In genomic region chr7:81854568-81855307, GRCm38 (mm10) we compare ENCODE assay signal across 11 mouse cellular contexts. TPM values are rescaled to one million over a fixed set of nuclear protein-coding genes. Genes with fewer than 3 reads are reported as not detected.
A peak's percentile ranks its signal among the peaks of the same experiment; 100 is the strongest.
DNase-seq lines count a peak whose midpoint lies in the region; ATAC-seq and TF ChIP-seq lines count a peak whose summit lies in the region.
"Had no signal": no experiment of that assay in that cellular context is flagged by ENCODE, and none has a peak within 500 bp of the region (broad histone marks: within the 10 kb centered on the region; RNA-seq: fewer than 3 reads in every experiment).

No protein-coding gene starts in this region.

- ATAC-seq in lung, embryonic 16.5 days (ENCODE audit: low read depth): peak; percentile 48; the same call in 1 of the 2 replicates
- 0 out of 2 replicates have a peak, but pooled peaks have one; percentile 22 for ATAC-seq in liver, embryonic 15.5 days (ENCODE audit: insufficient read depth)

- TF ChIP-seq POLR2A in lung, adult 2 months (IDR thresholded peaks at IDR 0.05; ENCODE audit: borderline replicate concordance, extremely low read depth, low read depth, low read length): no peak

- peaks cover 17% of the 10 kb centered on the region for H3K27me3 ChIP-seq in lung, embryonic 16.5 days (ENCODE audit: control insufficient read depth, insufficient read depth, low read depth, low read length)
- H3K27me3 ChIP-seq in liver, embryonic 15.5 days: peaks cover 63% of the 10 kb centered on the region

- WGBS in lung, embryonic 16.5 days: 47% methylated on average over 8 of the region's 8 CpGs
- WGBS in lung, adult 2 months: 21% methylated on average over 8 of the region's 8 CpGs
- 13% methylated on average over 8 of the region's 8 CpGs for WGBS in liver, embryonic 15.5 days (ENCODE audit: insufficient replicate concordance)

- no peaks in the 10 kb centered on the region for H3K36me3 ChIP-seq in lung, embryonic 16.5 days (ENCODE audit: control insufficient read depth, insufficient read depth, low read length)
- no peaks in the 10 kb centered on the region for H3K36me3 ChIP-seq in liver, embryonic 15.5 days (replicated peaks)

- no peak overlapping the region for H3K4me3 ChIP-seq in lung, embryonic 16.5 days (ENCODE audit: low read length)
- no peak overlapping the region for H3K4me3 ChIP-seq in lung, adult 2 months (replicated peaks; ENCODE audit: extremely low read depth, low read depth, low read length)
- H3K4me3 ChIP-seq in liver, embryonic 15.5 days (replicated peaks): no peak overlapping the region

- H3K27ac ChIP-seq in lung, embryonic 16.5 days (ENCODE audit: low read length): no peak overlapping the region; the same call in 1 of the 2 replicates
- H3K27ac ChIP-seq in liver, embryonic 15.5 days (replicated peaks): no peak overlapping the region

- no peaks in the 10 kb centered on the region for H3K9me3 ChIP-seq in lung, embryonic 16.5 days (ENCODE audit: control insufficient read depth, low read length)
- H3K9me3 ChIP-seq in liver, embryonic 15.5 days (replicated peaks): no peaks in the 10 kb centered on the region

- no peak overlapping the region for H3K9ac ChIP-seq in lung, embryonic 16.5 days (ENCODE audit: low read length)
- H3K9ac ChIP-seq in liver, embryonic 15.5 days: no peak overlapping the region

- DNase-seq in adrenal gland, postnatal 14 days: peak; percentile 21
- no peak for DNase-seq in adrenal gland, postnatal 25 days
- DNase-seq in lung, adult 2 months: no peak
- DNase-seq in urinary bladder, postnatal 4 days (ENCODE audit: low spot score in 2 of 2): no peak
- DNase-seq in kidney, adult 18-20 months: no peak
- no peak for DNase-seq in urinary bladder, postnatal 14 days (ENCODE audit: low spot score)
- DNase-seq: kidney, postnatal 36 days; thymus, postnatal 25 days had no signal

- H3K4me2 ChIP-seq in lung, embryonic 16.5 days (ENCODE audit: low read depth, low read length): 0 out of 2 replicates have a peak overlapping the region, but pooled peaks have one; percentile 3
- peak overlapping the region; percentile 27 for H3K4me2 ChIP-seq in liver, embryonic 15.5 days

- H3K4me1 ChIP-seq in lung, embryonic 16.5 days (replicated peaks; ENCODE audit: control insufficient read depth, insufficient read depth, low read length): no peaks in the 10 kb centered on the region
- H3K4me1 ChIP-seq in lung, adult 2 months (ENCODE audit: control insufficient read depth, insufficient read depth, low read length): peaks cover 5% of the 10 kb centered on the region; the same call in 1 of the 2 replicates
- H3K4me1 ChIP-seq in liver, embryonic 15.5 days (replicated peaks): peaks cover 30% of the 10 kb centered on the region

- TF ChIP-seq CTCF in lung, adult 2 months (IDR thresholded peaks at IDR 0.05; ENCODE audit: insufficient read depth, low read length): no peak

RNA-seq across cellular contexts. Expression of gene Gm10160, which starts 0.9 kb away (rescaled TPM):
- not detected in 2 replicates for total RNA-seq in adrenal gland, postnatal 14 days (2021)
- total RNA-seq in adrenal gland, postnatal 25 days (2021): not detected in 2 replicates
- not detected in 2 replicates for polyA plus RNA-seq in lung, embryonic 16.5 days (2015; fragmentation: Nextera tagmentation; extraction: Ambion mirVana)
- polyA plus RNA-seq in lung, adult 2 months (2012; rRNA removed): not detected in 2 replicates
- not detected in 2 replicates for polyA plus RNA-seq in liver, embryonic 15.5 days (2015; fragmentation: Nextera tagmentation; extraction: Ambion mirVana)
- total RNA-seq: gastrocnemius, adult 8-10 months had no signal

RNA-seq across cellular contexts. Expression of gene Tm6sf1, which starts 4.1 kb away (rescaled TPM):
- 13.3 and 16.5 TPM in 2 replicates for total RNA-seq in adrenal gland, postnatal 14 days (2021)
- total RNA-seq in adrenal gland, postnatal 25 days (2021): 11.6 and 12.4 TPM in 2 replicates
- polyA plus RNA-seq in lung, embryonic 16.5 days (2015; fragmentation: Nextera tagmentation; extraction: Ambion mirVana): 14.2 and 16.8 TPM in 2 replicates
- 74.5 and 82.3 TPM in 2 replicates for polyA plus RNA-seq in lung, adult 2 months (2012; rRNA removed)
- 10.8 and 11.1 TPM in 2 replicates for polyA plus RNA-seq in liver, embryonic 15.5 days (2015; fragmentation: Nextera tagmentation; extraction: Ambion mirVana)

RNA-seq across cellular contexts. Expression of gene Btbd1, which starts 25.5 kb away (rescaled TPM):
- total RNA-seq in adrenal gland, postnatal 14 days (2021): 136 and 144 TPM in 2 replicates
- 113 and 119 TPM in 2 replicates for total RNA-seq in adrenal gland, postnatal 25 days (2021)
- 50.0 and 50.9 TPM in 2 replicates for polyA plus RNA-seq in lung, embryonic 16.5 days (2015; fragmentation: Nextera tagmentation; extraction: Ambion mirVana)
- polyA plus RNA-seq in lung, adult 2 months (2012; rRNA removed): 27.4 and 28.7 TPM in 2 replicates
- 18.1 and 18.2 TPM in 2 replicates for polyA plus RNA-seq in liver, embryonic 15.5 days (2015; fragmentation: Nextera tagmentation; extraction: Ambion mirVana)
